Mouse (Mus musculus): ENCODE results near the gene Wrap53. TPM values are rescaled to one million over a fixed set of nuclear protein-coding genes. Genes with fewer than 3 reads are reported as not detected.

Wrap53 gene
- total RNA-seq, 4 experiments from 2014 or later, result 3.3 to 4.4 (median 3.7) TPM

DNA sequence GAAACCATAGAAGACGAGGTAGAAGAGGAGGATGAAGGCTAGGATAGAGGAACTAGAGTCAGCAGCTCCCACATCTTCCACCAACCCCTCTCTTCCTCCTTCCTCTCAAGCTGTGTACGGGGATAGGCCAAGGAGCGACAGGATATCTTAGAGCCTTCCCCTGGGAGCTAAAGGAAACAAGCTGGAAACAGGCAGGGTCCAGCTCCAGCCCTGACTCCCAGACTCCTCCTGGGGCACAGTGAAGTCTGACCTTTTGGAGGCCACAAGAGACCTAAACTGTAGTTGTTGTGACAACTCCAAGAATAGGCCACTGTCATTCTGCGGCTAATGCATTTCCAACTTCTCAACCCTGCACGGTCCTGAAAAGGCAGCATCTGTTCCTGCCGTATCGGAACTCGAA, 23.5 kb upstream of the Wrap53 start:
- no peak for DNase-seq (ENCODE audit: low spot score in 2 of 2)

DNA sequence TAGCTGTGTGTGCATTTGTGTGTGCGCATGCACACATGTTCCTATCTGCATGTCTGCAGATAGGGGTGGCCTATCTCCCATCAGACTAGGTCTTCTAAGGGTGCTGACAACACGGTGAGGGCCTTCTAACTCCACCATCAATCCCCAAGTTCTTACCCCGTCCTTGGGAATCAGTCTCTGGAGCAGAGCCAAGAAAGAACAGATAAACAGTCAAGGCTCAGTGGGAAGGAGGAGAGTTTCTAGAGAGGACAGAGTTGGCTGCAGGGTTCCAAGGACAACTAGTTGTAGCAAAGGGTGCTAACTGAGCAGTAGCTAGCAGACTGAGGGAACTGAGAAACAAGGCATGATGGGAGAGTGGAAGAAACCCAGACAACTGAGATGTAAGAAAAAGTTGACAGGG, 21.7 kb upstream of the Wrap53 start:
- DNase-seq (ENCODE audit: low spot score in 2 of 2), result no peak

DNA sequence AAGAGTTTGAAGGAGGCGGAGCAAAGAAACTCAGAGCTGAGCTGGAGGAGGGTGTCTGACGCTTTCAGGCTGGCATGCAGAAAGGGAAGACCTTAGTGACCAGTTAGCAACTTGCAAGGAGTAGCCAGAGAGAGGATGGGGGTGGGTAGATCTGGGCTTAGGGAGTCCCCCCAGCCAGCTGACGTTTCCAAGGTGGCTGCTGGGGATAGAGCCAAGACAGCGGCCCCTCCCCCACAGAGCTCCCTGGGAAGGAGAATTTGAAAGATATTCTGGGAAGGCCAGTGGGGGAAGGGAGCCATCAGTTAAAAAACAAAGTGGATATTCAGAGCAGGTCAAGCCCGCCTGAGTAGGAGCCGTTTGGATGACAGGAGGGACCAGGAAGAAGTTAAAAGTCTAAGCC, 20.0 kb upstream of the Wrap53 start:
- peak; percentile 71 to 83 for DNase-seq (ENCODE audit: low spot score in 2 of 2)

DNA sequence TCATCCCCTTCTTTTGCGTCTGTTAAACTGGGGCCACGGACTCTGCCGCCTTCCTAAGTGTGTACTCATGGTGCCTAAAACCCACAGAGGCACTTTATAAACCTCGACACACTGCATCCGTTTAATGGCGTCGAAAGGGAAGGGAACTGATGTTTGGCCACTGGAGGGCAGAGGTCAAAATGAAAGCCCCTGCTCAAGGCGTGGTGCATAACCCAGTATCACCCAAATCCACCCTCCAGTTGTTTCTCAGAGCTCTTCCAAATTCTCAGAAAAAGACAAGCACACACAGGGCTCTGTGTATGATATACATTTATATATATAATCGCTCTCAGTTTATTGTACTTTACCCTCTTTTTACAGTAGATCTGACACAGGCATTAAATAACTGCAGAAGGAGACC, 19.4 kb upstream of the Wrap53 start:
- DNase-seq (ENCODE audit: low spot score in 2 of 2), result no peak

DNA sequence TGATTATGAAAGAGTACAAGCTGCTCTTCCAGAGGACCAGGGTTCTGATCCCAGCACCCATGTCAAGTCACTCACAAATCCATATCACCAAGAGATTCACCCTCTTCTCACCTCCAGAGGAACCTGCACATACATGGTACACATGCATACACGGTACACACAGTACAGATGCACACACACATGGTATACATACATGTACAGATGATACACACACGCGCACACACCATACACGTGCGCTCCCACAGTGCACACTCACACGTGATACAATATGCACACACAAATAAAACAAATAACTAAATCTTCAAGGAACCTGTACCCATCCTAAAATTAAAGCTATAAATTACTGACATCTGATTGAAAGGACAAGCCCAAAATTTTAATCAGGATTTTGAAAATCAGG, 14.8 kb upstream of the Wrap53 start:
- DNase-seq (ENCODE audit: low spot score in 2 of 2), result no peak

DNA sequence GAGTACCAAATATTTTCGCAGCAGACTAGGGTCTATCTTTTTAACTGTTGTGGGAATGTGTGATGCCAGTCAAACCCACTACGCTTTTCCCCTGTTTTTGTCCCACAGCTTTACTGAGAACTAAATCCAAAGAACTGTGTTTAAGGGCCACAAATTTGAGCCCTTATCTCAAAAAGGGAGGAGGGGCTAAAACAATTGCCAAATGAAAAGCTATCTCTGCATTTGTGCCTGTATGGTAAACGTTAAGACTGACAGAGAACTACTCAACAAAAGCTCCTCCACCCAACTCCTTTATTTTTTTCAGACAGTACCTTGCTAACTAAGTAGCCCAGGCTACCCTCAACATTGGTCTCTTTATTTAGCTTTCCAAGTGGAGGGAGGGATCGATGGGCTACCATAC, 12.7 kb upstream of the Wrap53 start:
- DNase-seq (ENCODE audit: low spot score in 2 of 2), result no peak

DNA sequence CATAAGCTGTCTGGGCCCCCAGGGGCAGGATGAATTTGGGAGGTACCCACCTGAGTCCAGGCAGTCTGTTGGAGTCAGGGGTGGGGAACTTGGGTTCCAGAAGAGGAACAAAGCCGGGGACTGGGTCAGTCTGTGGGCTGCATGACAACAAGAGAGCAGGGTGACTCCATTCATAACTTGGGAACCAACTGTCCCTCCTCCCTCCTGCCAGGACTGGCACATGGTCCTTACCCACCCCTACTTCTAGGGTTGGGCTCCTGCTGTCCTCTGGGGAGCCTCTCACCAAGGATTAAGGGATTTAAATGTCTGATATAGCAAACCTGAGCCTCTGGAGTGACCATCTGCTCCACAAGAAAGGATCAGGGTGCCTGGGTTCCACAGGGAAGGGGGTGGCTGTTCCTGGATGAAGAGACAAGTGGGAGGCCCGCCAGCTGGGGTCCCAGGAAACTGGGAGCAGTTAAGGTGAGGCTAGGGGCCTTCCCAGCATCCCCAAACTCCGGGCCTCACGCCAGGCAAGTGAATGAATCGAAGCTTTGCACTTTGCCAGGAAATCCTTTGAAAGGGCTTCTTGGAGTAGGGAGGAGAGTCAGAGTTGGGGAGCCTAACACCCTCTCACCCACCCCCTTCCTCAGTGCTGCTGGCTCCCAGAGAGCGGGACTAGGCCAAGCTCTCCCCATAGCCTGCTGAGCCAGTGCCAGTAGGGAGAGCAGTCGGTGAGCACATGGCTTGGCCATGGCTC, 12.0 kb upstream of the Wrap53 start:
- peak in 1 of 2 experiments; percentile 49 for DNase-seq (ENCODE audit: low spot score in 2 of 2)

DNA sequence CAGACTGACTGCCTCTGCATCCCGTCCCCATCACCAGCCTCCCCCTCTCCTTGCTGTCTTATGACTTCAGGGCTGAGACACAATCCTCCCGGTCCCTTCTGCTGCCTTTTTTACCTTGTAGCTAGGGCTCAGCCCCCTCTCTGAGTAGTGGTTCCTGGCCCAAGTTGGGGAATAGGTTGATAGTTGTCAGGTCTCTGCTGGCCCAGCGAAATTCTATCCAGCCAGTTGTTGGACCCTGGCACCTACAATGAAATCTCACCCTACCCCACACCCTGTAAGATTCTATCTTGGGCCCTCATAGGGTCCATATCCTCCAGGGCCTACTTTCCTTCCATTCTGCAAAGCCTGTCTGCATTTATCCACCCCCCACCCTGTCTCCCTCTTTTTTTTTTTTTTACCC, 11.4 kb upstream of the Wrap53 start:
- peak in 1 of 2 experiments; percentile 51 for DNase-seq (ENCODE audit: low spot score in 2 of 2)

DNA sequence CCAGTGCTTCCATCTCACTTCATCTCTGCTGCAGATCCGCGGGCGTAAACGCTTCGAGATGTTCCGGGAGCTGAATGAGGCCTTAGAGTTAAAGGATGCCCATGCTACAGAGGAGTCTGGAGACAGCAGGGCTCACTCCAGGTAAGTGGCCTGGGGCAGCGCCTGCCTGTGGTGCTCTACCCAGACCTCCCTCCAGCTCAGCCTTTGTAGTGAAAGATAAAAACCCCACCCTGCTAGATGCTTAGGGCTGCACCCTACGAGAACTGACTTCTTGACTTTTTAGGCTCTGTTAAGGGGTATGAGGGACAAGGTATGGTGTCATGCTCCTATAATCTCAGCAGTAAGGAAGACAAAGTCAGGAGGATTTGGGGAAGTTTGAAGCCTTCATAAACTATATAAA, 10.6 kb upstream of the Wrap53 start:
- DNase-seq (ENCODE audit: low spot score in 2 of 2), result no peak

DNA sequence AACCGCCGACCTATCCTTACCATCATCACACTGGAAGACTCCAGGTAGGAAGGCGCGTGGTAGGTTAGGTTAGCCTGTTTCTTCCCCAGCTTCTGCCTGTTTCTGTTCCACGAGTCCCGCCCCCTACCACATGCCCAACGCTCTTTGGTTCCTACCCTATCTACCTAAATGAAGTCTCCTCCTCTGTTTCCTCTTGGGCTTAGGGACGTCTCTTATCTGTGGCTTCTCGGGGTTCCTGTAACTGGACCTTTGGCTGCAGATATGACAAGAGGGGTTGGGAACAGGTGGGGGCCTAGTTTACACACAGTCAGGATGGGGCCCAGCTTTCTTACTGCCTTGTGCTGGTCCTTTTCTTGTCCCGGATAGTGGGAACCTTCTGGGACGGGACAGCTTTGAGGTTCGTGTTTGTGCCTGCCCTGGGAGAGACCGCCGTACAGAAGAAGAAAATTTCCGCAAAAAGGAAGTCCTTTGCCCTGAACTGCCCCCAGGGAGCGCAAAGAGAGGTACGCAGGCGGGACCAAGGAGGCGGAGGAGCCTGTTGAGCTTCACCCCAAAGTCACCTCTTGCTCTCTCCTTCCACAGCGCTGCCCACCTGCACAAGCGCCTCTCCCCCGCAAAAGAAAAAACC, 9.3 kb upstream of the Wrap53 start:
- no peak for DNase-seq (ENCODE audit: low spot score in 2 of 2)

DNA sequence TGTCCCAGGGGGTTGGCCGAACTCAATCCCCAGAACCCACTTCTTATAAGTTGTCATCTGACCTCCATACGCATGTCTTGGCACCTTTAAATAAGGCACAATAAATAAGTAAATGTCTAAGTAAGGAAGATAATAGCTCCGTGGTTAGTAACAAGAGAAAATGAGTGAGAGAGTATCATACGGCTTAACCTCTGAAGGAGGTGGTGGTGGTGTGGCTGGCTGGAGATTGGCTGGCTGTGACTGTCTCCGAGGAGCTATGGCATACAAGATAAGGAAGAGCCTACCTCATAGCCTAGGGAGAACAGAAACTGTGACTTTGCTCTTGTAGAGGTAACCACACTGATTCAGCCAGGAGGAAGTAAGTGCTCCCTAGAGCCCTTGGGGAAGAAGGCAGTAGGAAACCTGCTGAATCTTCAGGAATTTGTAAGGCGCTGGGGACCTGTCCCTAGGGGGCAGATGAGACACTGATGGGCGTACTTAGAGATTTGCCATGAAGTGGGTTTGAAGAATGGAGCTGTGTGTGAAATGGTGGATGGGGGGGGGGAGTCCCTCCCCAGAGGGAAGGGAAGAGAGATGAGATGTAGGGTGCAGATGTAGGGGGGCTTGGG, 5.8 kb upstream of the Wrap53 start:
- no peak for DNase-seq (ENCODE audit: low spot score in 2 of 2)

DNA sequence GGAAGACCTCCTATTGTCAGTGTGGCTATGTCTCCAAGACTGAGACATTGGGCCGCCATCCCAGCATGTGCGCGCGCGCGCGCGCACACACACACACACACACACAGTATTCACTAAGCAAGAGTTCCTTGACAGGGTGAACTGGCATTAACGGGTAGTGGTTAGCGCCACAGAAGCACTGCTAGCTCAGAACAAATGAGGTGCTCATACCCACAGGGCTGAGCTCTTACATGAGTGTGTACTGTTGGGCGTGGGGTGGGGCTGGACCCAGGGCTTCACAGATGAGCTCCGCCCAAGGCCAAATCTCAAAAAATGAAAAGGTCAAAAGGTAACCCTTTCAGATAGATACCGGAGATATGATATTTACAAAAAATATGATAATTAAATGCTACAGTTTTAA, 4.9 kb upstream of the Wrap53 start:
- DNase-seq (ENCODE audit: low spot score in 2 of 2), result no peak

DNA sequence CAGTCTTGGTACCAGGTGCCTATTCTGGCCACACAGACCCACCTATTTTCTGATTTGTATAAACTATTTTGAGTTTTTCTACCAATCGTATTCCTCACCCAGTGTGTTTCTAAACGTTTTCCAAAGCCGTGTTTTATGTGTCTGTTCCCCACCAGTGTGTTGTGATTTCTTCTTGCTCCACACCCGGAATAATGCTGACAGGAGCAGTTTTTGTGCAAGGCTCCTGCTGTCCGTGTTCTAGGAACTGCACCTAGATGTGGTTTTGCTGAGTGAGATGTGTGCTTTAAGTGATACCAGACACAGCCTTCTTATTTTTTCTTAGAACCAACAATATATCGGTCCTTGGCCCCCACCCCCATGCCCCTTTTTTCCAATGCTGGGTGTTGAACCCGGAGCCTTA, 4.0 kb upstream of the Wrap53 start:
- no peak for DNase-seq (ENCODE audit: low spot score in 2 of 2)

DNA sequence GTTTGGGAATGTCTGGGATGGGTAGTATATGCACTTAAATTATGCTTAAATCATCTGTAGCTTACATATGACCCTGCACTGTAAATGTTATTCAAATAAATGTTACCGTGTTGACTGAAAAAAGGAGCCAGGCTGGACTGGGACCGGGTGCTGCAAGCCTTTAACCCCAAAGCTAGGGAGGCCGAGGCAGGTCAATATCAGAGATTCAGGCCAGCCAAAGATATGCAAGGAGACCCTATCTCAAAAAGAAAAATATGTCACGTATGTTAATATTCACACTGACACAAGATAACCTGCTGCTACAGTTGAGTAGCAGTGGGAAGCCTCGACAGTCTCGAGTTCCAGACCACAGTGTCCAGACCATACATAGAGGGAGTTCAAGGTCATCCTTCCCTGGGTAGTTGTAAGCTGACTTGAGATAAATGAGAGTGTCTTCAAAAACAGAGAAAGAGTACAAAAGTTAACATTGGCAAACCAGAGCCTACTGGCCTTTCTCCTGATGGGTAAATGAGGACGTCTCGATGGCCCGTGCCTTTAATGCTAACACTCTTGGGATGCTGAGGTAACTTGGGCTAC, 2.3 kb upstream of the Wrap53 start:
- no peak for DNase-seq (ENCODE audit: low spot score in 2 of 2)

DNA sequence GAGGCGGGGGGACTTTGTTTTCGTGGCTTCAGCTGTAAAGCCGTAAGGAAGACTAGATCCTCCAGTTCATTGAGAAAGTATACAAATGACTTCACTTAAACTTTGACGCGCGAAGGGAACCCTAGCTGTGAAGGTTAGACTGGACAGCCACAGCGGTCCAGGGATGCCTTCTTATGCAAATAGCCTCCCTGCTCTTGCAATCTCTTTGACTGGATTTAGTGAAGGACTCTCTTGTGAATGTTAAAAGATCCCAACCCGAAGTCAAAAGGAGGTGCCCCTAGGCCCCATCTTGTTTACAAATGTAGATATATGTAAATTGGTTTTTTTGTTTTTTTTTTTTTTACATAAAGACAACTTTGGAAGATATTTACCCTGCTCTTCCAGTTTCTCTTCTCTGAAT, 1.8 kb upstream of the Wrap53 start:
- DNase-seq (ENCODE audit: low spot score in 2 of 2), result no peak

DNA sequence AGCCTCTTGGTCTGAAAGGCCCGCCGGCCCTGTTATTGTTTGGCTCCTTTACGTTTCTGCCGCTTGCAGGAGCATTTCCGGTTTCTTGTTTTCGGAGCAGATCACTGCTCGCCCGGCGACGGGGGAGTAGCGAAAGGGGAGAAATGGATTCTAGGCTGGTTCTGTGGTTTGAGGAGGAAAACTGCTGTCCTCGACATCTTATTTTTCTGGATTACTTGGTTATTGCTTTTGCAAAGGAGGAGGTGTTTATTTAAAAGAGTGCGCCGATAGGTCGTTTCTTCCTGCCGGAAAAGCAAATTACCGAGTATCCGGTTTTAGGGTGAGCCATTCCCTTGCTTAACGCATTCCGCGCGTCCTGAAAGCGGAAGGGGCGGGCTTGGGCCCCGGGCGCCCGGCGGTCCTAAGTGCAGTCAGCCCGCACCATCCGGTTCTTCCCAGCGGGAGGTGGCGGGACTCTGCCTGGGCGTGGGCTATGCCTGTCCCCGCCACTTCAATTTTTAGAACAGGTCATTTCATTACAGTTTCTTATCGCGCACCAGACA, 1.2 kb upstream of the Wrap53 start:
- DNase-seq (ENCODE audit: low spot score in 2 of 2), result peak; percentile 80 to 81

DNA sequence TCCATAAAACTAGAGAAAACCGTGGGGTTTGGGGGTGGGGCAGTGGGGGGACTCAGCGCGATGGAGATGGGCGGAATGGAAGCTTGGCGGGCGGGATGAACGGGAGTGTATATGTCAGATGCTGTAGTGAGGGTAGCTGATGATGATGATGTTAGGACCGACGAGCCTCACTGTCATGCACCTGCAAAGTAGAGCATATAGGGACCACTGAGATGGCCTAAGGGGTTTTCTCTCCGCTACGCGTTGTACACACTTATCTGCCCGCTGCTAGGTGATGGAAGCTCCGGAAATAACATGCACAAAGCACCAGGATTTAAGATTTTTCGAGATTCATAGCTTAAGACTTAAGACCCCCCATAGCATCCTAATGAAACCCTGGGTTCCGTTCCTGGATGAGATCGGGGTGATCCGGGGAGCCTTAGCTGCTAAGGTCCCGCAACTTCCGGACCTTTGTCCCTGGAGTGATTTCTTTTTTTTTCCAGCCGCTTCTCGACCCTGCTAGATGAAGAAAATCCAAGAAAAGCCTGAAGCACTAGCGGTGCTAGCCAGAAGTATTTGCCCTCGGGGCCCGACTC, 604 bp upstream of the Wrap53 start:
- DNase-seq (ENCODE audit: low spot score in 2 of 2), result no peak

DNA sequence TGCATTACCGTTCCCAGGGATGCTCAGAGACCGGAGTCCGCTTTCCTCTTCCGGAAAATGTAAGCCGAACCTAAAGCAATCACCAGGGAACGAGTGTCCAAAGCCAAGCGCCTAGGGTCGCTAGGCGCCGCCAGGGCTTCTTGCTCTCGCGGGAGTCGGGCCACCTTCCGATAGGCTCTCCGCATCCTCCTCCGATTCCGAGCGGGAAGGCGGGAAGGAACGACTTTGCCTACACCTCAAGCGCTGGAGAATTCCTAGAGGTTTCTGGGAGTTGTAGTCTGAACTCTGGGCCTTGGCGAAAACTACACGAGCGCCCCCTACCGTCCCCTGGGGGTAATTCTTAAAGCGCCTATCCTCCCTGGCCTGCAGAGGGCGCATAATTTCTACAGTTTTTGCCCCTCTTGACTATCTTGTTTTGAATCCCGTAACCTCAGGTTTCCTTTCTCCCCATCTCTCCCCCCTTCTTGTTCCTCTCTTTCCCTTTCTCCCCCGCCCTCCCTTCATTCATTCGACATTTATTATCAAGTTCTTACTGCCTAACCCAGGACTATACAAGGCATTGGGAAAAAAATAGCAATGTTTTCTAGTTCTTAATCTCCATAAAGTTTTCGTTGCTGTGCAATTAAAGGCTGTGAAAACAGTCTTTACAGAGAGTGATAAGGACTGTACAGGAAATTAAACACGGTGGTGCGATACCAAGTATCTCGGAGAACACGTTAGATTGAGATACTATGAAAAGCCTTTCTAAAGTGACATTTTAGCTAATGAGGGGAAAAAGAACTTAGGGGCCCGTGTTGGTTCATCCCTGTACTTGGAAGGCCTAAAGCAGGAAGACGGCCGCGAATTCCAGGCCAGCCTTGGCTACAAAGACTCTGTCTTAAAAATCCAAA, 682 bp downstream of the Wrap53 start:
- peak; percentile 97 to 98 for DNase-seq (ENCODE audit: low spot score in 2 of 2)

DNA sequence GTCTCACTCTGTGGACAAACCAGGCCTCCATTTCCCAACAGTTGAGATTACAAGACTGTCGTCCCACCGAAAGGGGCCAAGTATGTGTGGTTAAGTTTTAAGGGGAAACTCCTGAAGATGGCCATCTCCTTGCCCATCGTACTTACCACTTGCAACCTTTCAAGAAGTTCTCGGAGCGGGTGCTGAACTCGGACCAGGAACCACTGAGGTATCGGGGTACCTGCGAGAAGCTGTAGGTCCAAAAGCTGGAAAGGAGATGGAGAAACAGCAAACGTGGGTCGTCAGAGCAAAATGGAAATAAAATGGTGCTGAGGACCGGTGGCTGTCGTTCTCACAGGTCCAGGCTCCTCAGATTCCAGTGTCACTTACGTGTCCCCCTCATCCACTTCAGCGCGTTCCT, 1.8 kb downstream of the Wrap53 start:
- DNase-seq (ENCODE audit: low spot score in 2 of 2), result no peak

DNA sequence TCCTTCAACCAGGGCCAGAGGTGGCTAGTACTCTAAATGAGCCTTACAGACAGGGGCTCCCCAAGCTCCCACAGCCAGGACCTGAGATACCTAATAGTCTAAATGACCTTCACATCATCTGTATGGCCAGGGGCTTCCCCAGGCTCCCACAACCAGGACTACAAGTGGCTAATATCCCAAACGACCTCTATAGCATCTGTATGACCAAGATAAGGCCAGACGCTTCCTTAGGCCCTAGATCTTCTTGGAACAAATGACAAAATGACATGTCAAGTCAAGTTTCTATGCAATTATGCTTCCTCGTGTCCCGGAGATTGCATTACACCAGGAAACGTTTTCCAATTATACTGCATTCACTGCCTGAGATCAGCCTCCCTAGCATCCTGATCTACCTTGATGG, 3.7 kb downstream of the Wrap53 start:
- no peak for DNase-seq (ENCODE audit: low spot score in 2 of 2)

DNA sequence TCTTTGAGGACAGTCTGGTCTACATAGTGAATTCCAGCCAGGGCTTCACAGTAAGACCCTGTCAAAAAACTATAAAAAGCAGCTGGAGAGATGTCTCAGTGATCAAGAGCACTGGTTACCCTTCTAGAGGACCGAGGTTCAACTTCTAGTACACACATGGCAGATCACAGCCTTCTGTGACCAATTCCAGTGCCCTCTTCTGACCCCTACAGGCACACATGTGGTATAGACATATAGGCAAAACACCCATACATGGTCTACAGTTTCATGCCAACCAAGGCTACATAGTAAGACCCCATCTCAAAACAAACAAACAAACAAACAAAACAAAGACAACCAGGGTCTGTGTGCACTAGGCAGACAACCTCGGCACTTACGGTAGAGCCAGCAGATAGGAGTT, 4.8 kb downstream of the Wrap53 start:
- no peak for DNase-seq (ENCODE audit: low spot score in 2 of 2)

All from gastrocnemius, adult 8-10 months (tissue).